Mouse (Mus musculus) lung, embryonic 14.5 days (tissue): ENCODE results near the gene Ube2o. TPM values are rescaled to one million over a fixed set of nuclear protein-coding genes. Genes with fewer than 3 reads are reported as not detected.

Source experiments
- ATAC-seq: fragments of 200-750 bp; cut with Nextera tagmentation; 2 replicates; pipeline ENCODE4 v1.8.0; 2017; ENCODE audit warnings: mild to moderate bottlenecking, moderate TSS enrichment, moderate library complexity; ENCODE audit not compliant: insufficient read depth
- DNase-seq: peaks from one replicate; pipeline ENCODE4 v3.0.0-alpha.2; 2015
- H3K27ac ChIP-seq: fragments of 300-500 bp; sonication (generic); 2 replicates; pipeline ENCODE4 v1.5.1; 2014; ENCODE audit warnings: low read depth, mild to moderate bottlenecking, moderate library complexity
- H3K27me3 ChIP-seq: fragments of 300-500 bp; sonication (generic); 2 replicates; pipeline ENCODE4 v1.6.1; 2014; ENCODE audit warnings: low read length, control low read depth; ENCODE audit not compliant: insufficient read depth
- H3K36me3 ChIP-seq: fragments of 300-500 bp; sonication (generic); 2 replicates; pipeline ENCODE4 v1.6.1; 2014; ENCODE audit warnings: control low read depth; ENCODE audit not compliant: insufficient read depth
- H3K4me1 ChIP-seq: fragments of 300-500 bp; sonication (generic); 2 replicates; pipeline ENCODE4 v1.6.1; 2014; ENCODE audit warnings: antibody characterized with exemption, control low read depth; ENCODE audit not compliant: insufficient read depth
- H3K4me2 ChIP-seq: fragments of 300-500 bp; sonication (generic); 2 replicates; pipeline ENCODE4 v1.6.1; 2014; ENCODE audit warnings: mild to moderate bottlenecking
- H3K4me3 ChIP-seq: fragments of 300-500 bp; sonication (generic); 2 replicates; pipeline ENCODE4 v1.5.1; 2014; ENCODE audit warnings: low read depth, low read length
- H3K9ac ChIP-seq: fragments of 300-500 bp; sonication (generic); 2 replicates; pipeline ENCODE4 v1.6.1; 2014
- H3K9me3 ChIP-seq: fragments of 300-500 bp; sonication (generic); 2 replicates; pipeline ENCODE4 v1.6.1; 2016; ENCODE audit warnings: low read depth, low read length, control low read depth
- CTCF ChIP-seq: IDR thresholded peaks from 2 replicates; pipeline ENCODE4 v1.5.1; 2016; ENCODE audit warnings: antibody characterized with exemption, low read depth
- WGBS: fragments of 180-500 bp; shearing (Covaris S2); extraction: QIAGEN DNeasy Blood & Tissue Kit; methylation state at CpG from one replicate; pipeline ENCODE4 v1.1.7; 2014; 5-methylcytosine and 5-hydroxymethylcytosine counted together
- polyA plus RNA-seq: library from polyadenylated mRNA; unstranded; fragments of >200 nt; fragmentation: Nextera tagmentation; extraction: Ambion mirVana; gene quantifications from 2 replicates; pipeline ENCODE4 v1.2.1, GENCODE M21; 2014

The Ube2o gene
- polyA plus RNA-seq, 1 experiment from 2014 or later, result 22.8 TPM

DNA sequence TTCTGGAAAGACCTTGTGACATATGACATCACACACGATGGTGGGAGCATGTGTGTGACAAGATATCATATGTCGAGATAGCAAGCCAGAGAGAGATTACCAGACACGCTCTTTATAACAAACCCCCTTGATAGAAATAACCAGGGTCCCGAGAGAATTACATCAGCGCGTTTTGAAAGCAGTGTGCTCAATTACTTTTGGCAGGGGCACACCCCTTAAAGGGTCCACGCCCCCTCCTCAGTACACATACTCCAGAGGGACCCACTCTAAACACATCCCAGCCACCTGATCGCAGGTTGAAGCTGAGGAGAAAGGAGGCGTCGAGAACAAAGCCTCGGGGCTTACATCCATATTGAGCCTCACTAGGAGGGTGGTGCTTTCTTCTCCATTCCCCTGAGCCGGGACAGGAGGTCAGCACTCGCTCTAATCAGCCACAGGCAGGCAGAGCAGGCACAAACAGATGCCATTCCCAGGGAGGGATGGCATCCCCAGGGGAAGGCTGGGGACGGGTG, 7.8 kb upstream of the Ube2o start:
- TF ChIP-seq CTCF, result no peak
- Histone ChIP-seq H3K9me3 (no peaks in the 10 kb centered on the region), H3K36me3 (no peaks in the 10 kb centered on the region), H3K27ac (no peak overlapping the region), H3K4me1 (no peaks in the 10 kb centered on the region), H3K27me3 (peaks cover 8% of the 10 kb centered on the region; the same call in 1 of the 2 replicates), H3K9ac (no peak overlapping the region), H3K4me3 (no peak overlapping the region), H3K4me2 (no peak overlapping the region)
- no peak for ATAC-seq
- WGBS, result 21% methylated on average over 14 of the region's 14 CpGs
- no peak for DNase-seq

DNA sequence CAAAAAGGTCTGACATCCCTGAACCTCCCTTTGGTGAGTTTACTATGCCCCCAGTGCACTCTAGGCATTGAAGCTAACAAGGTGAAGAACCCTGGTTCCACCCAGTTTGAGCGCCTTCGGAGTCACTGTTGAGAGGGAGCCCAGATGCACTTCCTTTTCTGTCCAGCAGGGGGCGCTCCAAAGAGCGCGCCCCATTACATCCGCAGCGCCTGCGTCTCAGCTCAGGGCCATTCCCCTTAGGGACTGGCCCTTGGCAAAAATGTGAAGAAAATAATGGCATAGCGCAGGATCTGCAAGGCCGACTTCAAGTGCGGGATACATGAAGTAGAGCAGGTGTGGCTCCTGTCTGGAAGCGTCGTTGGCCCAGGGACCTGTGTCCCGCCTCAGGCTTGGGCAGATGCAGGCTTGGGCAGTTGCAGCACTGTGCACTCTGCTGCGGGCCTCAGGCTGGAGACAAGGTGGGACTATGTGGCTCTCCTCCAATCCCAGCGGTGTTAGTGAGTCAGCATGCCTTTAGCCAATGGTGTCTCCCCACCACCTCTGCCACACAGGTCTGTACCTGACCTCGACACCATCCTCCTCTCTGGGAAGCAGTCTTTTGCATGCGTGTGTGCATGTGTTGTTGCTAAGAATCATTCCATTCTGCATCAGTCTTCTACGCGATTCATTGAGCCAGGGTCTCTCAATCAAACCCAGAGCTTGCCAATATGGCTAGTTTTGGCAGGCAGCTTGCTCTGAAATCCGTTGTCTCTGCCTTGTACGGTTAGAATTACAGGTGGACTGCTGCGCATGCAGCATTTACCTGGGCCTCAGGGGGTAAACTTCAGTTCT, 5.8 kb upstream of the Ube2o start:
- no peak overlapping the region for H3K4me3 ChIP-seq
- 0 out of 2 replicates have a peak overlapping the region, but pooled peaks have one; percentile 29 for H3K4me2 ChIP-seq
- no peaks in the 10 kb centered on the region for H3K9me3 ChIP-seq
- no peaks in the 10 kb centered on the region for H3K4me1 ChIP-seq
- H3K27me3 ChIP-seq, result peaks cover 8% of the 10 kb centered on the region; the same call in 1 of the 2 replicates
- H3K27ac ChIP-seq, result no peak overlapping the region
- peak; percentile 99 for TF ChIP-seq CTCF
- no peaks in the 10 kb centered on the region for H3K36me3 ChIP-seq
- ATAC-seq, result peak; percentile 84
- WGBS, result 20% methylated on average over 23 of the region's 23 CpGs
- DNase-seq, result peak; percentile 88
- no peak overlapping the region for H3K9ac ChIP-seq

DNA sequence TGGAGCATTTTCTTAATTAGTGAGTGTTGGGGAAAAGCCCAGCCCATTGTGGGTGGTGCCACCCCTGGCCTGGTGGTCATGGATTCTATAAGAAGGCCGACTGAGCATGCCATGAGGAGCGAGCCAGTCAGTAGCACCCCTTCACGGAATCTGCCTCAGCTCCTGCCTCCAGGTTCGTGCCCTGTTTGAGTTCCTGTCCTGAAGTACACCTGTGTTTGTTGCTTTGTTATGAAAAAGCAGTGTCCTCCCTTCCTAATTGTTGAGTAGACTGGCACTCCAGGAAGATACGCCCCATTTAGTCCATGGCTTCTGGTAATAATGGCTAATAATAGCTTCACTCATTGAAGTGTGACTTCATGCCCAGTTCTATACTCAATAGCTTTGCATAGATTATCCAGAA, 5.1 kb upstream of the Ube2o start, which contains the start of gene Aanat:
Aanat (plus strand) TSS at position 123 of the 400 bp plus-strand sequence.
- H3K36me3 ChIP-seq, result no peaks in the 10 kb centered on the region
- ATAC-seq, result no peak
- TF ChIP-seq CTCF, result no peak
- no peak for DNase-seq
- H3K4me1 ChIP-seq, result no peaks in the 10 kb centered on the region
- no peak within 1 kb of the TSS for H3K4me3 ChIP-seq
- WGBS, result 67% methylated on average over 5 of the region's 5 CpGs
- H3K27me3 ChIP-seq, result peaks cover 8% of the 10 kb centered on the region; the same call in 1 of the 2 replicates
- no peak within 1 kb of the TSS for H3K9ac ChIP-seq
- 0 out of 2 replicates have a peak within 1 kb of the TSS, but pooled peaks have one; percentile 29 for H3K4me2 ChIP-seq
- no peak within 1 kb of the TSS for H3K27ac ChIP-seq
- no peaks in the 10 kb centered on the region for H3K9me3 ChIP-seq

DNA sequence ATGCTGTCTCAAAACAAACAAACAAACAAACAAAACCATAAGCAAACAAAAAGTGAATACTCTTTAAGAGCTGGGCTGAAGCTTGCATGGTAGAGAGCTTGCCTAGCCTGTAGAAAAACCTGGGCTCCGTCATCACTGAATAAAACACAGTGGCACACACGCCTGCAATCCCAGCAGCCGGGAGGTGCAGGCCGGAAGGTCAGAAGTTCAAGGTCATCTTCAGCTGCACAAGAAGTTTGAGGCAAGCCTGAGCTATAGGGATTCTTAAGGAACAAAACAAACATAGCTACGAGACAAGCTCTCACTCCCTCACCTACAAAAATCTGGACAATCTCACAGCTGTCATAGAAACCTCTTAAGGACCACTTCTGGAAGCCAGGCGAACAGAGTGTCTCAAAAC, 4.4 kb upstream of the Ube2o start:
- ATAC-seq (no peak), DNase-seq (peak; percentile 23)
- H3K27me3 ChIP-seq, result peaks cover 8% of the 10 kb centered on the region; the same call in 1 of the 2 replicates
- H3K9me3 ChIP-seq, result no peaks in the 10 kb centered on the region
- no peak overlapping the region for H3K4me2 ChIP-seq
- no peak overlapping the region for H3K27ac ChIP-seq
- H3K9ac ChIP-seq, result no peak overlapping the region
- no peaks in the 10 kb centered on the region for H3K36me3 ChIP-seq
- H3K4me3 ChIP-seq, result no peak overlapping the region
- no peaks in the 10 kb centered on the region for H3K4me1 ChIP-seq
- 54% methylated on average over 6 of the region's 6 CpGs for WGBS
- TF ChIP-seq CTCF, result no peak

DNA sequence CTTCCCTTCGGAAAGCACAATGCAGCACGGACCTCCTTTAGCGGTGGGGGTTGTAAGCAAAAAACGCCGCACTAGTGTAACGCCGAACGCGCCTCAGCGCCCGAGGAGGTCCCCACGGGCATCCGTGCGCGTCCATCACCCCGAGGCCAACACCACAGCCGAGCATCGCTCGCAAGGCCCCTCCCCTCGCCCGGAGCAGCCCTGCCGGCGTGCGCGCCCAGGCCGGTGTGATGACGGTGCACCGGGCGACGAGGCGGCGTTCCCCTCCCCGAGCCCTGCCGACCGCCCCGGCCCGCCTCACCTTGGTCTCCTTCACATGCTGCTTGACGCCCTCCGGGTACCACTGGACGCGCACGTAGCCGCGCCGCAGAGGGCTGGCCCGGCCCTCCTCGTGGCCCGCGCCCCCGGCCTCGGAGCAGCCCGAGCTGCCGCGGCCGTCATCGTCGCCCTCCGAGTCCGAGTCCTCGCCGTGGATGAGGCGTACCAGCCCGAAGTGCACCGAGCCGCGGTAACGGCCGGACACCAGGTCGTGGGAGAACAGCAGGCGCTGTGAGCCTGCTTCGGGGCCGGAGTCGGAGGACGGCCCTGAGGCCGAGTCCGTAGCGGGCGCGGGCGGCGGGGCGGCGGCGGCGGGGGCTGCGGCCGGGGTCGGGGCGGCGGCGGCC, 404 bp downstream of the Ube2o start:
- Histone ChIP-seq H3K27ac (peak overlapping the region; percentile 69), H3K27me3 (no peaks in the 10 kb centered on the region), H3K9me3 (no peaks in the 10 kb centered on the region), H3K4me2 (peak overlapping the region; percentile 92), H3K9ac (peak overlapping the region; percentile 89), H3K4me3 (peak overlapping the region; percentile 94), H3K4me1 (no peaks in the 10 kb centered on the region), H3K36me3 (0 out of 2 replicates have a peak, but pooled peaks cover 3% of the 10 kb centered on the region)
- DNase-seq, result peak; percentile 60
- under 1% methylated on average over 75 of the region's 91 CpGs for WGBS
- TF ChIP-seq CTCF, result no peak
- peak; percentile 83 for ATAC-seq

DNA sequence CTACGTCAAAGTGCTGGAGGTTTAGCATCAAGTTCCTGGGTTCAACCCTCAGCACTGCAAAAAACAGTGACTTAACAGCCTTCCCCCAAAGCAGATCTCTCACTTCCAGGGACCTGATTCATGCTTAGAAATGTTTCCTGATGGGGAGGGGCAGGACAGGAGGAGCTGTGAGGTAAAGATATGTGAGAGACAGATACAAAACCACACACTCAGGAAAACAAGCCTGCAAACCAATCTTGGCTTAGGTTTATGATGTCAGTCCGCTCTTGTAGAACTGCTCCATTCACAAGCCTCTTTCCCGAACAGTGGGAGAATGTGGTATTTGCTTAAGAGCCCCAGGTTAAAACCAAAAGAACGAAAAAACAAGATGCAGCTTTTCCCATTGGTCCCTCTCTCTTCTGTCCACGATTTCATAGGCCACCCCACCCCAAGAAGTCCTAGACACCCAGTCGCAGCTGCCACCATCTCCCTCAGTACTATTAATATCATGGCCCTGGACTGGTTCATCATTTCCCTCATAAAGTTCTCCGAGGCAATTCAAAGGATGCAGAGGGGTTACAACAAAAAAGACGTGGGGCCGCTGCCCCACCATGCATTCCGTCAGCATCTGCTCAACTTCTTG, 1.1 kb downstream of the Ube2o start:
- TF ChIP-seq CTCF, result no peak
- DNase-seq (no peak), ATAC-seq (no peak)
- Histone ChIP-seq H3K27ac (no peak overlapping the region), H3K27me3 (no peaks in the 10 kb centered on the region), H3K4me2 (peak overlapping the region; percentile 92), H3K4me1 (no peaks in the 10 kb centered on the region), H3K36me3 (0 out of 2 replicates have a peak, but pooled peaks cover 3% of the 10 kb centered on the region), H3K9me3 (no peaks in the 10 kb centered on the region), H3K9ac (peak overlapping the region; percentile 89), H3K4me3 (peak overlapping the region; percentile 94)
- WGBS, result 22% methylated on average over 10 of the region's 10 CpGs
